Mouse (Mus musculus): ENCODE data around the gene Lancl1. TPM values are rescaled to one million over a fixed set of nuclear protein-coding genes. Genes with fewer than 3 reads are reported as not detected.

The Lancl1 gene
- polyA plus RNA-seq, 1 experiment from 2014 or later, result 31.9 TPM

- no peaks in the 10 kb centered on the region for H3K36me3 ChIP-seq
- H3K4me1 ChIP-seq, result no peaks in the 10 kb centered on the region
- H3K27me3 ChIP-seq (replicated peaks), result no peaks in the 10 kb centered on the region
- H3K4me2 ChIP-seq, result no peak overlapping the region
- no peak overlapping the region for H3K27ac ChIP-seq
- H3K4me3 ChIP-seq, result no peak overlapping the region
- WGBS (ENCODE audit: insufficient replicate concordance), result 57% methylated on average over 4 of the region's 4 CpGs
- no peak for ATAC-seq
- no peak overlapping the region for H3K9ac ChIP-seq
- no peaks in the 10 kb centered on the region for H3K9me3 ChIP-seq (replicated peaks)
These were observed 73.8 kb downstream of the Lancl1 start for GRCm38 (mm10) chr1:66964857-66965256.

- Histone ChIP-seq H3K36me3 (no peaks in the 10 kb centered on the region), H3K27ac (no peak overlapping the region), H3K9me3 (replicated peaks) (no peaks in the 10 kb centered on the region), H3K4me2 (no peak overlapping the region), H3K27me3 (replicated peaks) (no peaks in the 10 kb centered on the region), H3K4me3 (no peak overlapping the region), H3K4me1 (no peaks in the 10 kb centered on the region), H3K9ac (no peak overlapping the region)
- ATAC-seq, result no peak
- 48% methylated on average over 8 of the region's 8 CpGs for WGBS (ENCODE audit: insufficient replicate concordance)
These were observed 78.0 kb downstream of the Lancl1 start for GRCm38 (mm10) chr1:66960536-66961243.

- no peak overlapping the region for H3K4me2 ChIP-seq
- H3K27ac ChIP-seq, result no peak overlapping the region
- WGBS (ENCODE audit: insufficient replicate concordance), result 68% methylated on average over 3 of the region's 3 CpGs
- H3K9ac ChIP-seq, result no peak overlapping the region
- ATAC-seq, result no peak
- H3K4me1 ChIP-seq, result no peaks in the 10 kb centered on the region
- H3K36me3 ChIP-seq, result no peaks in the 10 kb centered on the region
- no peaks in the 10 kb centered on the region for H3K9me3 ChIP-seq (replicated peaks)
- H3K27me3 ChIP-seq (replicated peaks), result no peaks in the 10 kb centered on the region
- H3K4me3 ChIP-seq, result no peak overlapping the region
These were observed 81.3 kb downstream of the Lancl1 start for GRCm38 (mm10) chr1:66957361-66957760.

GRCm38 (mm10) chr1:66951086-66951485 is 87.6 kb downstream of the Lancl1 start:
- H3K36me3 ChIP-seq, result no peaks in the 10 kb centered on the region
- H3K9me3 ChIP-seq (replicated peaks), result no peaks in the 10 kb centered on the region

More at GRCm38 (mm10) chr1:66951086-66951485, 87.6 kb downstream of the Lancl1 start:
- no peak overlapping the region for H3K9ac ChIP-seq
- no peak overlapping the region for H3K4me3 ChIP-seq
- WGBS (ENCODE audit: insufficient replicate concordance), result 73% methylated on average over 3 of the region's 3 CpGs
- H3K27ac ChIP-seq, result no peak overlapping the region
- no peaks in the 10 kb centered on the region for H3K27me3 ChIP-seq (replicated peaks)
- no peaks in the 10 kb centered on the region for H3K4me1 ChIP-seq
- no peak for ATAC-seq
- no peak overlapping the region for H3K4me2 ChIP-seq

Other genes starting within 250 kb of the Lancl1 start
- 4.3 and 4.5 TPM in 2 replicates for gene Kansl1l, start 221.3 kb downstream of the Lancl1 start, polyA plus RNA-seq (2016; fragmentation: Nextera tagmentation; extraction: Ambion mirVana)
- gene Acadl, start 175.6 kb downstream of the Lancl1 start, polyA plus RNA-seq (2016; fragmentation: Nextera tagmentation; extraction: Ambion mirVana), result 83.4 and 86.0 TPM in 2 replicates
- gene Myl1, start 93.5 kb downstream of the Lancl1 start, polyA plus RNA-seq (2016; fragmentation: Nextera tagmentation; extraction: Ambion mirVana), result 2.2 and 4.4 TPM in 2 replicates
- 0.08 and 0.10 TPM in 2 replicates for gene Cps1, start 84.2 kb upstream of the Lancl1 start, polyA plus RNA-seq (2016; fragmentation: Nextera tagmentation; extraction: Ambion mirVana)